Mouse (Mus musculus): ENCODE measurements around the gene Ninj2. TPM values are rescaled to one million over a fixed set of nuclear protein-coding genes. Genes with fewer than 3 reads are reported as not detected.

Gene Ninj2
- polyA plus RNA-seq, 1 experiment from 2014 or later, result 0.44 TPM

DNA sequence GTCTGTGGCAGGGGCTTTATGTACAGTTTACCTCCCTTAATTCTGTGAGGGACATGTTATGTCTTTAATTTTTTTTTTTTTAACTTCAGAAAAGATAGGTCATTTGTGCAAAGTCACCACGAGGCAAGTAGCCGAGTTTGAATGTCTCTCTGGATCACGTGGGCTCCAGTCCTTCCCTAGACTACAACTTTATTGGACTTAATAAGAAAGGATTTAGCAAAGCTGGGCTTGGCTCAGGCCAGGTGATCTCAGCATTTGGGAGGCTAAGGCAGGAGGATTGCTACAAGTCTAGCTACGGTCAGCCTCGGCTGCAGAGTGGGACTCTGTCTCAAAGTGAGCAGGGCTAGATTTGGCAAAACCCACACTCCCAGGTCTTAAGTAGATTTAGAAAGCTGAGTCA is 16.8 kb downstream of the Ninj2 start:
- DNase-seq (ENCODE audit: low spot score), result no peak
- Histone ChIP-seq H3K4me1 (ENCODE audit: insufficient read depth, low read depth, low read length) (peaks cover 6% of the 10 kb centered on the region), H3K9ac (replicated peaks; ENCODE audit: low read depth) (no peak overlapping the region), H3K27ac (ENCODE audit: low read length) (no peak overlapping the region), H3K9me3 (ENCODE audit: low read length) (no peaks in the 10 kb centered on the region), H3K4me3 (ENCODE audit: low read depth, low read length) (no peak overlapping the region), H3K4me2 (replicated peaks; ENCODE audit: low read depth, low read length) (no peak overlapping the region), H3K27me3 (replicated peaks; ENCODE audit: insufficient read depth, low read length) (no peaks in the 10 kb centered on the region), H3K36me3 (ENCODE audit: insufficient read depth, low read length) (no peaks in the 10 kb centered on the region)
- no peak for ATAC-seq
- TF ChIP-seq EP300 (IDR thresholded peaks at IDR 0.05), result no peak
- TF ChIP-seq CTCF (IDR thresholded peaks at IDR 0.05), result no peak
- 83% methylated on average over 5 of the region's 5 CpGs for WGBS

DNA sequence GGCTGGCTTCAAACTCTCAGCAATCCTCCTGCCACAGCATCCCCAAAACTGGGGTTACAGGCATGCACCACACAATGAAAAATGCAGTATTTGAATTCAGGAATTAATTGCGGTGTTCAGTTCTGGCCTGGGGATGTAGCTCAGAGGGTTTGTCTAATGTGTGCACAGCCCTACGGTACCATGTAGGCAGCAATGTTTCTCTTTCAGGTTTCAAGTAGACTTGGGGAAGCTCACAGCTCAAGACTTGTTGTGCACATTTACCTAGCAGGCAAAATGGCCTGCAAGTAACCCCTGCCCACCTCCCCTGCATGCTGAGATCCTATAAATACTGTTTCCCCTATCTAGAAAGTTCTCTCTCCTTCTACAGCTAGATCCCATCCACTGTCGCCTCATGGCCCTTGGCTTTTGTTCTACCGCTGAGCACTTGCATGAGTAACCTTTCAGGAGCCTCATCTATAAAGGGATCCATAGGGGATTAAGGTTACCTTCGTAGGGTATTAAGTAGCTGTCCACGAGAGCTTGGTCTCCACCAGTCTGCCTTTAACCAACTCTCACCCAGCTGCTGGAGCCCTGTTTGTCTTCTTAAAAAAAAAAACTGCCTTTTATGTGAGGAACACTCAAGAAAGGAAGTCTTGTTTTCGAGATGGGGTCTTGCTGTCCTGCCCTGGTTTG is 17.7 kb downstream of the Ninj2 start:
- Histone ChIP-seq H3K9ac (replicated peaks; ENCODE audit: low read depth) (no peak overlapping the region), H3K27me3 (replicated peaks; ENCODE audit: insufficient read depth, low read length) (no peaks in the 10 kb centered on the region), H3K4me1 (ENCODE audit: insufficient read depth, low read depth, low read length) (peaks cover 12% of the 10 kb centered on the region), H3K9me3 (ENCODE audit: low read length) (no peaks in the 10 kb centered on the region), H3K36me3 (ENCODE audit: insufficient read depth, low read length) (no peaks in the 10 kb centered on the region), H3K27ac (ENCODE audit: low read length) (peak overlapping the region; percentile 91; the same call in 1 of the 2 replicates), H3K4me2 (replicated peaks; ENCODE audit: low read depth, low read length) (no peak overlapping the region), H3K4me3 (ENCODE audit: low read depth, low read length) (no peak overlapping the region)
- ATAC-seq, result no peak
- no peak for DNase-seq (ENCODE audit: low spot score)
- TF ChIP-seq CTCF (IDR thresholded peaks at IDR 0.05), result no peak
- no peak for TF ChIP-seq EP300 (IDR thresholded peaks at IDR 0.05)
- 79% methylated on average over 7 of the region's 7 CpGs for WGBS

DNA sequence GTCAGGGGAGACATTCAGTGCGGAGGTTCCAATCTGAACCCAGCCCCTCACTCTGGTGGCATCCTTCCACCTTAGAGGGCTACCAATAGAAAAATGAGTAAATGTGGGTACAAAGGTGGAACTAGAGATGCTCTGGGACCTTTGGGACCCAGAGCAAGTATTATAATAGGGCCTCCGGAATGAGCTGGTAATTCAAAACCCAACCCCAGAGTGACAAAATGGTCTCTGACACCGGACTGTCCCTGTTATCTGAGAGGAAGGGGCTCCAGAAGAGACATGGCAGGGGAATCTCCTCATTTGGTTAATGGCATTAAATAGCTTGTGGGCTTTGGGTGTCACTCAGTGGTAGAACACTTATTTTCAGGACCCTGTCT is 18.2 kb downstream of the Ninj2 start:
- ATAC-seq, result no peak
- TF ChIP-seq EP300 (IDR thresholded peaks at IDR 0.05), result no peak
- TF ChIP-seq CTCF (IDR thresholded peaks at IDR 0.05), result no peak
- Histone ChIP-seq H3K9me3 (ENCODE audit: low read length) (no peaks in the 10 kb centered on the region), H3K27me3 (replicated peaks; ENCODE audit: insufficient read depth, low read length) (no peaks in the 10 kb centered on the region), H3K27ac (ENCODE audit: low read length) (peak overlapping the region; percentile 91), H3K4me3 (ENCODE audit: low read depth, low read length) (no peak overlapping the region), H3K4me2 (replicated peaks; ENCODE audit: low read depth, low read length) (no peak overlapping the region), H3K4me1 (ENCODE audit: insufficient read depth, low read depth, low read length) (peaks cover 12% of the 10 kb centered on the region), H3K36me3 (ENCODE audit: insufficient read depth, low read length) (no peaks in the 10 kb centered on the region), H3K9ac (replicated peaks; ENCODE audit: low read depth) (no peak overlapping the region)
- DNase-seq (ENCODE audit: low spot score), result no peak
- WGBS, result 86% methylated on average over 3 of the region's 3 CpGs

- peak overlapping the region; percentile 47 for H3K4me2 ChIP-seq (replicated peaks; ENCODE audit: low read depth, low read length)
- no peak overlapping the region for H3K9ac ChIP-seq (replicated peaks; ENCODE audit: low read depth)
- no peaks in the 10 kb centered on the region for H3K36me3 ChIP-seq (ENCODE audit: insufficient read depth, low read length)
- 8% methylated on average over 16 of the region's 22 CpGs for WGBS
- peak; percentile 92 for DNase-seq (ENCODE audit: low spot score)
- peak; percentile 93 for ATAC-seq
- H3K27me3 ChIP-seq (replicated peaks; ENCODE audit: insufficient read depth, low read length), result no peaks in the 10 kb centered on the region
- TF ChIP-seq CTCF (IDR thresholded peaks at IDR 0.05) (peak; percentile 37; the same call in 1 of the 2 replicates), EP300 (IDR thresholded peaks at IDR 0.05) (0 out of 2 replicates have a peak, but pooled peaks have one; percentile 43)
- H3K4me1 ChIP-seq (ENCODE audit: insufficient read depth, low read depth, low read length), result peaks cover 12% of the 10 kb centered on the region
- H3K27ac ChIP-seq (ENCODE audit: low read length), result peak overlapping the region; percentile 91
- H3K9me3 ChIP-seq (ENCODE audit: low read length), result no peaks in the 10 kb centered on the region
- 0 out of 2 replicates have a peak overlapping the region, but pooled peaks have one; percentile 8 for H3K4me3 ChIP-seq (ENCODE audit: low read depth, low read length)
Measured at GRCm38 (mm10) chr6:120111984-120112803, 19.0 kb downstream of the Ninj2 start.

DNA sequence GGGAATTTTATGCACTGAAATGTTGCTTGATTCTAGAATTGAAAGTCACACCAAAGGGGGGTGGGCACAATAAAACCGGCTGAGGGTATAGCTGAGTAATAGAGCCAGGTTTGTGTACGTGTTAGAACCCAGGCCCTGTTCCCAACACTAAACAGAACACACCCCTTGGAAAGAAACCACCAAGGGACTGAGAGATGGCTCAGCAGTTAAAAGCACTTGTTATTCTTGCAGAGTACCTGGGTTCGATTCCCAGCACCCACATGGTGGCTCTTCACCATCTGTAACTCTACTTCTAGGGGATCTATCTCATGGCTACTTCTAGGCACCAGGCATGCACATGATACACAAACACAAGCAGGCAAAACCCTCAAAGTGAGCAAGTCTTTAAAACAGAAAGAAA is 20.7 kb downstream of the Ninj2 start:
- Histone ChIP-seq H3K4me1 (ENCODE audit: insufficient read depth, low read depth, low read length) (peaks cover 12% of the 10 kb centered on the region), H3K27me3 (replicated peaks; ENCODE audit: insufficient read depth, low read length) (no peaks in the 10 kb centered on the region), H3K4me3 (ENCODE audit: low read depth, low read length) (no peak overlapping the region), H3K36me3 (ENCODE audit: insufficient read depth, low read length) (no peaks in the 10 kb centered on the region), H3K9me3 (ENCODE audit: low read length) (no peaks in the 10 kb centered on the region), H3K4me2 (replicated peaks; ENCODE audit: low read depth, low read length) (no peak overlapping the region), H3K9ac (replicated peaks; ENCODE audit: low read depth) (no peak overlapping the region), H3K27ac (ENCODE audit: low read length) (peak overlapping the region; percentile 74)
- ATAC-seq, result no peak
- no peak for TF ChIP-seq CTCF (IDR thresholded peaks at IDR 0.05)
- TF ChIP-seq EP300 (IDR thresholded peaks at IDR 0.05), result no peak
- 89% methylated on average over 3 of the region's 3 CpGs for WGBS
- no peak for DNase-seq (ENCODE audit: low spot score)

DNA sequence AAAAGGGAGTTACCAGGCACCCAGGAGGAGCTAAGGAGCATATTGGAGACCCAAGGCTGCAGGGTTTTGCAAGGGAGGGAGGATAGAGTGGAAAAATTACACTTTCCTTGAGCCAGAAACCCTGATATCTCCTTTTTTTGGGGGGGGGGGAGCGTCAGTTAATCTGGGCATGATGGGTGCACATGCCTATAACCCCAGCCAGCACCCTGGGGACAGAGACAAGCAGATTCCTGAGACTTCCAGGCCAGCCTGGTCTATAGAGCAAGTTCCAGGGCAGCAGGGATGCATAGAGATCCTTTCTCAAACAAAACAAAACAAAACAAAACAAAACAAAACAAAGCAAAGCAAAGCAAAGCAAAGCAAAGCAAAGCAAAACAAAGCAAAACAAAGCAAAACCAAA is 21.1 kb downstream of the Ninj2 start:
- 78% methylated on average over 1 of the region's 1 CpGs for WGBS
- Histone ChIP-seq H3K4me2 (replicated peaks; ENCODE audit: low read depth, low read length) (peak overlapping the region; percentile 5; the same call in 1 of the 2 replicates), H3K36me3 (ENCODE audit: insufficient read depth, low read length) (no peaks in the 10 kb centered on the region), H3K4me3 (ENCODE audit: low read depth, low read length) (no peak overlapping the region), H3K27ac (ENCODE audit: low read length) (peak overlapping the region; percentile 74), H3K27me3 (replicated peaks; ENCODE audit: insufficient read depth, low read length) (no peaks in the 10 kb centered on the region), H3K9ac (replicated peaks; ENCODE audit: low read depth) (no peak overlapping the region), H3K4me1 (ENCODE audit: insufficient read depth, low read depth, low read length) (peaks cover 12% of the 10 kb centered on the region), H3K9me3 (ENCODE audit: low read length) (no peaks in the 10 kb centered on the region)
- DNase-seq (ENCODE audit: low spot score), result no peak
- no peak for ATAC-seq
- TF ChIP-seq EP300 (IDR thresholded peaks at IDR 0.05) (no peak), CTCF (IDR thresholded peaks at IDR 0.05) (no peak)
